Mouse (Mus musculus): ENCODE results near the gene Plbd2.

Plbd2 gene

DNA sequence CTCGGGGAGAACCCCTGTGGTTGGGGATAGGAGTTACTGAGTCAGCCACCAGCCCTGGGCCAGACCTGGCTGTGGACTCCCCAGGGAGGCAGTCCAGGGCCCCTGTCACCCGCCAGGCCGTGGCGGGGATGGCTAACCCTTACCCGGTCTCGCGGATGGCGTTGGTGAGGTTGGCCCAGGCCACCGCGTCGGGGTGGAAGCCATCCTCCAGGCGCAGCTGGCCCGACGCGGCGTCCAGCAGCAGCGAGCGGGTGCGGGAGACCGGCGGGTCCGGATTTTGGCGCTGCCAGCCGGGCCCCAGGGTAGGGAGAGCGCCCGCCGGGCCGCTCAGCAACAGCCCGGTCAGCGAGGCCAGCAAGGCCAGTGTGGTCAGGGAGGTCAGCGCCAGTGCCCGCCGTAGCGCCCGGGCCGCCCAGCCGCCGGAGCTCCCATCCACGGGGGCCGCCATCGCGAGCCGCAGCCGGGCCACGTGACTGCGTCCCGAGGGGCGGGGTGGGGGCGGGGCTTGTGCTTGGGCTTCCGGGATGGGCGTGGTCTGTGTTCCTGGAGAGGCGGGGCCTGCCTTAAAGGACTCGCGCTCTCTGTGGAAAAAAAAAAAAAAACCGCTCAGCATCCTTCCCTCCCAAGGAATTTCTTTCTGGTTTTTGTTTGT, at the start of gene Plbd2:
Gene Plbd2, minus strand, starts transcription at position 482 of the 652 bp plus-strand sequence.
- DNase-seq (ENCODE audit: low spot score) = peak; percentile 94

DNA sequence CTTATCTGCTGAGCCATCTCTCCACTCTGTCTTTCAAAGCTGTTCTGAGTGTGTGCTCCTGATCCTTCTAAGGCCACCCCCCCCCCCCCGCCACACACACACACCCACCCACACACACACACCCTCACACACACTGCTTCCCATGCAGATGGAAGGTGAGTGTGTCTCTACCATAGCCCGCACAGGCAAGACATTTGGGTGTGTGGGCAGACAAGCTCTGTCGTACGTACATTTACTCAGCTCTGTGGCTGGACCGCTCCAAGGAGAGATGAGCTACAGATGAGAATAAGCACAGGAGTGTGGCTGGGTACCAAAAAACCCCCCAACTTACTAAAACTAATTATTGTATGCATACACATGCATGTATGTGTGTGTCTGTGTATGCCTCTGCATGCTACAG, 47.2 kb upstream of the Plbd2 start:
- no peak for DNase-seq (ENCODE audit: low spot score)

DNA sequence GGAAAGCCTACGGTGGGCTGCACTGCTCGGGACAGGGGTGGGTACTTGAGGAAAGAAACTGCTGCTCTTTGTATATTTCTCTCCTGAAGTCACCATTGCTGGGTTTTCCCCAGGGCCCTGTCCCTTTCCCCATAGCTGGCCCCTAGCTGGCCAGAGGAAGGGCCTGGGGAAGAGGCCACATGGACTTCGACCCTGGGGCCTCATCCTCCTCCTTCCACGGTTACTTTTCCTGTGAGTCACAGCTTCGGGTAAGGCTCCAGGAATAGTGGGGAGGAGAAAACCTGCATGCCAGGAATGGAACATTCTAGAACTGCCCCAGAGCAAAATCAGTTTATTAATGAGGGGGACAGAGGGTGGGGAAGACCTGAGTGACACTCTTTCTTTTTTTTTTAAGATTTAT, 46.7 kb upstream of the Plbd2 start:
- no peak for DNase-seq (ENCODE audit: low spot score)

DNA sequence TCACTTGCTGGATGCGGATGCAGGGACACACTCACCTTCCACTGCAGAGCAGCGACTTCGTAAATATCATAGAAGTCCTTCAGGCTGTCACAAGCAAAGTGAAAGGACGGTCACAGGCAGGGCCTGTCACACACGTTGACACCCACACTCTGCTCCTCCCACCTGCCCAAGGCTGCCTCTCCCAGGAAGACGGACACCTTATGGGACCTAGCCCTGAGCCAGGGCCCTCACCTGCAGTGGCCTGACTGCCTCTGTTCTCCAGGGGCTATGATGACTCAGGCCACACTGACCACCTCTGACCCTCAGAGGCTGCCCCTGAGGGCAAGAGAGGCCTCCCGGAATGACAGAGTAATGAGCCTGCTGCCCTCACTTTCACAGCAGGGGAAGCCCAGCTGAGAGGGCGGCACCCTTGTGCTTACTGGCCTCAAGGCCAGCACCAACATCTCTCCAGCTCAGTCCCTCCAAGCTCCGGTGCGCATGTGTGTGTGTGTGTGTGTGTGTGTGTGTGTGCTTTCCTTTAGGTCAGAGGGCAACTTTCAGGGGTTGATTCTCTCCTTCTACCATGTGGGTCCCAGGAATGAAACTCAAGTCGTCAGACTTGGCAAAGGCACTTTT, 44.9 kb upstream of the Plbd2 start:
- DNase-seq (ENCODE audit: low spot score) = no peak

- DNase-seq (ENCODE audit: low spot score) = no peak
These were observed 33.2 kb upstream of the Plbd2 start for GRCm38 (mm10) chr5:120536632-120537031.

GRCm38 (mm10) chr5:120536046-120536445, 32.6 kb upstream of the Plbd2 start:
- no peak for DNase-seq (ENCODE audit: low spot score)

GRCm38 (mm10) chr5:120534686-120535075, 31.3 kb upstream of the Plbd2 start:
- DNase-seq (ENCODE audit: low spot score) = no peak

DNA sequence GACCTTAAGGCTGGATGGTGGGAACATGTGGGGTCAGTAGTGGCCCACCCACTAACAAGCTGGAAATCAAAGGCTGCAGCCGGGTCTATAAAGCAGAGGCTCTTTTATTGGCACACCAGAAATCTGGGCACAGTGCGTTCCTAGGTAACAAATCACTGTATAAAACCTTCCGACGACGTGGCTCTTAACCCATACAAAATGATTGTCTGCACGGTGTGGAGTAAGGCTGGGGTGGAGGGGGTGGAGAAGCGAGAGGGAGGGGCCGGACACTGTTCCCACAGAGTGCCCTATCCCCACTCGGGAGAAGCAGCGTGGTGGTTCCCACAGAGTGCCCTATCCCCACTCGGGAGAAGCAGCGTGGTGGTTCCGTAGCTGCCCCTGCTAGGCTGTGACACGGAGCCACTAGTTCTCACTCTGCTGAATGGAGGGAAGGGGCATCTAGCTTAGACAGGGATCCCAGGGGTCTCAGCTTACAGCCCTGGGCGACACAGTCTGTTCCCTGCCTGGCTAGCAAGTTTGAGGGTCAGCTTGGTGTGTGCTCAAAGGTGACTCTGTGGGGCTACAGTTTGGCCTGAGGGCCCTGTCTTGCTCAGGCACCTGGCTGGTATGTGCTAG, 30.8 kb upstream of the Plbd2 start:
- DNase-seq (ENCODE audit: low spot score) = no peak

DNA sequence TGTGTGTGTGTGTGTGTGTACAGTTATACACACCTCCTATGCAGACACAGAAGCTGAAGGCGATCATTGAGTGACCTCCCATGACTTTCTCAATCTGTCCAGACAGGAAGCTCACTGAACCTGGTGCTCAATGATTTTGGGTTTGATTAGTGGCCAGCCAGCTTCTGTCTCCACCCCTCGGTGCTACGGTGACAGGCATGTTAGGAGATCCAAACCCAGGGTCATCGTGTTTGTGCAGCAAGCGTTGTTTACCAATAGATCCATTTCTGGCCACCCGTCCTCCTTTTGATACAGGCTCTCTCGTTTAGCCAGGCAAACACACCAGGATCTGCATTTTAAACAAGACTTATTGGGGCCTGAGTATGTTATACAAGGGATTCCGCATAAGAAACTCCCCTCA, 28.2 kb upstream of the Plbd2 start:
- no peak for DNase-seq (ENCODE audit: low spot score)

- no peak for DNase-seq (ENCODE audit: low spot score)
These were observed 24.0 kb upstream of the Plbd2 start for GRCm38 (mm10) chr5:120527296-120527964.

DNA sequence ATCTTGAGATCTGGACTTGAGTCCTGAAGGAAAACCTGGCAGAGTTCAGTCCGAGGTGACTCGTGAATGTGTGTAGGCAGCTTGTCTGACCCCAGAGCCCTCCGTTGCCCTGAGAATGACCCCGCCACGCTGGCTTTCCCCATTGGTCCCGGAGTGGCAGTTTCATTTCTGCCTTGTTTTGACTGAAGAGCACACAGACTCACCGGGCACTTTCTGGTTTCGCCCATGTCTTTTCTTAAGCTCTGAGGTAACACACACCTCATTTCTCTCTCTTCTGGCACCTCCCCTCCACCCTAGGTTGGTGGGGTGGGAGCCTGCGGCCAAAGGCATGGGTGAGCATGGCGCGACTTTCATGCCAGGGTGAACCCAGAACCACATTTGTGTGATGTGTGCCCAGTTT, 22.9 kb upstream of the Plbd2 start:
- DNase-seq (ENCODE audit: low spot score) = no peak

- DNase-seq (ENCODE audit: low spot score) = no peak
These were observed 22.3 kb upstream of the Plbd2 start for GRCm38 (mm10) chr5:120525737-120526136.

DNA sequence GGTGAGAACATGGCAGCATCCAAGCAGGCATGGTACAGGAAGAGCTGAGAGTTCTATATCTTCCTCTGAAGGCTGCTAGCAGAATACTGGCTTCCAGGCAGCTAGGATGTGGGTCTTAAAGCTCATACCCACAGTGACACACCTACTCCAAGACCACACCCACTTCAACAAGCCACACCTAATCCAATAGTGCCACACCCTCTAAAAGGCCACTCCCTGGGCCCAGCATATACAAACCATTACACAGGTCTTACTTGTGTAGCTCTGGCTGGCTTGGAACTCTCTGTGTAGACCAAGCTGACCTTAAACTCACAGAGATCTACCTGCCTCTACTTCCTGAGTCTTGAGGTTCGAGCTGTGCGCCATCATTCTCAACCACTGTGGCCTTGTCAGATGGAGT, 21.3 kb upstream of the Plbd2 start:
- DNase-seq (ENCODE audit: low spot score) = no peak

- DNase-seq (ENCODE audit: low spot score) = peak; percentile 69
These were observed 19.2 kb upstream of the Plbd2 start for GRCm38 (mm10) chr5:120522649-120523048.

- DNase-seq (ENCODE audit: low spot score) = no peak
These were observed 14.1 kb upstream of the Plbd2 start for GRCm38 (mm10) chr5:120517552-120517951.

- DNase-seq (ENCODE audit: low spot score) = no peak
These were observed 13.0 kb upstream of the Plbd2 start for GRCm38 (mm10) chr5:120516221-120516984.

DNA sequence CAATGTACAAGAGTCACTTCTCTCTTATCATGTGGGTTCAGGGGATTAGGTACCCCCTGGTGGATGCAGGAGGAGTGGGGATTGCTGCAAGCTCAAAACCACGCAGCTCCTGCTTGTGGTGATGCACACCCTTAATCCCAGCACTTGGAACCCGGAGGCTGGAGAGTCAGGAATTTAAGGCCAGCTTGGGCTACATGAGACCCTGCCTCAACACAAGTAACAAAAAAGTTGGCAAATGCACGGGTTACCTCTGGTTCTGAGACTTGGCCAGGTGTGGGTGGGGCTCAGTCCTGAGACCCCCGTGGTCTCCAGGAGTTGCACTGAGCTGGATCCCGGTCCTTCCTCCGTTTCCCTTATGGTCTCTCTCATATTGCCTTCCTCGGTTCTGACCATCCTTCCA, 12.0 kb upstream of the Plbd2 start:
- no peak for DNase-seq (ENCODE audit: low spot score)

- DNase-seq (ENCODE audit: low spot score) = peak; percentile 67
These were observed 11.3 kb upstream of the Plbd2 start for GRCm38 (mm10) chr5:120514754-120515153.

DNA sequence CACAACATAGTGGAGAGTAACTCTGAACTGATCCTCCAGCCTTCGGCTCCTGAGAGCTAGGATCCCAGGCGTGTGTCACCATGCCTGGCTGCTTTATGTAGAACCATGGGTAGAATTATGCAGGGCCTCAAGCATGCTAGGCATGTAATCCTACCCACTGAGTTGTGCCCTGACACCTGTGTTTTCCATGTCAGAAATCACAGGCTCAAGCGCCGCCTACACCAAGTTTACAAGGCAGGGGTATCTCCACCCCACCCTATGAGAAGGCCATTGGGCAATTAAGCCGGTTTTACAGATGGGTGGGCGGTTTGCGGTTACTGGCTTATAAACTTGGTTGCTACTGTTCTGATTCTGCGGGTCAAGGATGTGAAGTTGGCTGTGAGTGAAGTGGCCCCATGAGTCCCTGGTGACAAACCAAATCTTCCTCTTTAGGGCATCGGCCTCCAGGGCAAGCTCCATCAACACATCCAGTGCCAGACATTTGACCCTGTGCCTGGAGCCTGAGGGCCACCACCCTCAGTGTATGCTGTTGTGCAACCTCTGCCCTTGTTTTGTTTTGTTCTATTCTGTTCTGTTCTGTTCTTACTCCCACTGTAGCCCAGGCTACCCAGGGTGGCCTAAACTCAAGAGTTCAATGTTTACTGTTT, 10.7 kb upstream of the Plbd2 start:
- DNase-seq (ENCODE audit: low spot score) = no peak

DNA sequence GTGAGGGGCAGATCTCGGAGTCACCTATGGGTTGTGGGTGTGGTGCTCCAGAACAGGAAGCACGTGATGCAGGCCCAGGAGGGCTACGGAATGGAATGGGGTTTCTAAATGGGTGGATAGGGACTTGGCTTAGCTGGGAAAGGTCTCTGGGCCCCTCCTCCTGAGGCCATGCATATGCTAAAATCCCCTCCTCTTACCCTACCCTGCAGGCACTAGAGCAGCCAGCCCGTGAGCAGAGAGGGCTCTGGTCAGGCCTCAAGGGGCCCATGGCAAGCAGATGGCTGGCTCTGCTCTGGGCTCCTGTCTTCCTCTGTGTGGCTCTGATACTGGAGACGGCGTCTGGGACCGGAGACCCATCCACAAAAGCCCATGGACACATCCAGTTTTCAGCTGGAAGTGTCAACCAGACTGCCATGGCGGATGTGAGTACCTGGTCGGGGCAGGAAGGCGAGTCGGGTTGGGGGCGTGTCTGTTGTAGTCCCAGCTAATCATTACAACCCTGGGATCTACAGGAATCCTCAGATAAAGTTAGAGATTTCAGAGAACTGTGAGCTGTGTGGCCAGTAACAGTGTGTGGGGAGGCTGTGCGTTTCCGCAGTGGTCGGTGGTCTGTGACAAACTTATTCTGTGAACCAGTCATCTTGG, 9.6 kb upstream of the Plbd2 start:
- DNase-seq (ENCODE audit: low spot score) = no peak

- DNase-seq (ENCODE audit: low spot score) = no peak
These were observed 8.3 kb upstream of the Plbd2 start for GRCm38 (mm10) chr5:120511643-120512220.

Data from testis, postnatal 10 days (tissue).